Mouse (Mus musculus) forebrain, postnatal 0 days (tissue): ENCODE measurements around the gene Efl1. TPM values are rescaled to one million over a fixed set of nuclear protein-coding genes. Genes with fewer than 3 reads are reported as not detected.
A peak's percentile ranks its signal among the peaks of the same experiment; 100 is the strongest.
"Not testable (repeated sequence)": the region's sequence is repeated elsewhere in the genome, so short reads cannot be mapped to it uniquely, and the experiment has no call there.

Experiments
- ATAC-seq: fragments of 200-750 bp; cut with Nextera tagmentation; 2 replicates; pipeline ENCODE4 v1.8.0; 2017; ENCODE audit warnings: mild to moderate bottlenecking, moderate library complexity
- DNase-seq: peaks from one replicate; pipeline ENCODE4 v3.0.0-alpha.2; 2015
- H3K27ac ChIP-seq: fragments of 300-500 bp; sonication (generic); 2 replicates; pipeline ENCODE4 v1.5.1; 2014; ENCODE audit warnings: low read depth, mild to moderate bottlenecking, antibody characterized with exemption, low read length, moderate library complexity, mixed read lengths
- H3K27me3 ChIP-seq: fragments of 300-500 bp; sonication (generic); 2 replicates; pipeline ENCODE4 v1.6.1; 2014; ENCODE audit warnings: mild to moderate bottlenecking, low read length, mixed read lengths; ENCODE audit not compliant: insufficient read depth
- H3K36me3 ChIP-seq: fragments of 300-500 bp; sonication (generic); 2 replicates; pipeline ENCODE4 v1.6.1; 2014; ENCODE audit warnings: mild to moderate bottlenecking, moderate library complexity; ENCODE audit not compliant: insufficient read depth
- H3K4me1 ChIP-seq: fragments of 300-500 bp; sonication (generic); 2 replicates; pipeline ENCODE4 v1.6.1; 2014; ENCODE audit warnings: antibody characterized with exemption; ENCODE audit not compliant: insufficient read depth
- H3K4me2 ChIP-seq: fragments of 300-500 bp; sonication (generic); 2 replicates; pipeline ENCODE4 v1.6.1; 2014; ENCODE audit warnings: low read depth, mild to moderate bottlenecking, moderate library complexity
- H3K4me3 ChIP-seq: fragments of 300-500 bp; sonication (generic); 2 replicates; pipeline ENCODE4 v1.5.1; 2014; ENCODE audit warnings: low read depth, low read length, mixed read lengths
- H3K9ac ChIP-seq: fragments of 300-500 bp; sonication (generic); 2 replicates; pipeline ENCODE4 v1.6.1; 2014; ENCODE audit warnings: mild to moderate bottlenecking
- H3K9me3 ChIP-seq: fragments of 300-500 bp; sonication (generic); 2 replicates; pipeline ENCODE4 v1.6.1; 2016; ENCODE audit warnings: low read length
- CTCF ChIP-seq: sonication (generic); IDR thresholded peaks from 2 replicates; pipeline ENCODE4 v1.5.1; 2016; ENCODE audit warnings: antibody characterized with exemption, control low read depth, low read depth
- WGBS: fragments of 180-500 bp; shearing (Covaris S2); extraction: QIAGEN DNeasy Blood & Tissue Kit; methylation state at CpG from one replicate; pipeline ENCODE4 v1.1.7; 2014; 5-methylcytosine and 5-hydroxymethylcytosine counted together
- polyA plus RNA-seq: library from polyadenylated mRNA; unstranded; fragments of >200 nt; fragmentation: Nextera tagmentation; extraction: Ambion mirVana; gene quantifications from 2 replicates; pipeline ENCODE4 v1.2.1, GENCODE M21; 2015
- total RNA-seq: library from RNA; depleted of rRNA; stranded (reverse); fragments of >200 nt; gene quantifications from 2 replicates; pipeline ENCODE4 v1.2.3, GENCODE M21; 2014

Gene Efl1
- total and polyA plus RNA-seq, 2 experiments from 2014 or later: 15.9 to 20.8 TPM

DNA sequence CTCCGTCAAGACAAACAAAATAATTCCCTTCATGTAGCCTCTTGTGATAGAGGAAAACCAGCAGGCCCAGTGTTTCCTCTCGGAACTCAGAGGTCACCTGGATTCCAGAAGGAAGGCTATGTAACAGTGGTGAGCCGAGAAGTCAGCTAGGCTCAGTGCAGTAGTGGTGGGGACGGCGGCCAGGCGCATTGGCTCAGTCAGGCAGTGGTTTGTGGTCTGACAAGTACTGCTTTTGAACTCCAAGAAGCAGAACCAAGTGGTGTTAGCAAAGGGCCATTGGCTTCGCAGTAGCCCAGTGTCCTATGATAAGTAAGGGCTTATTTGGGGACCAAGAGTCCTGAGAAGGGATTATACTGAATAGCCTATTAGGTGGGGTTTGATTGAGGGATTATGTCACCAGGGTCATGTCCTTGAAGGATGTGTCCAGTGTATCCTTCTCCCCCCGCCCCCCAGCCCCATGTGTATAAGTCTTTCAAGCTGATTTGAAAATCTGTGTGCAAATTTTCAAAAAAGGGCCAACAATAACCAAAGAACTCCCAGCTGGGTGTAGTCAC lies 107.3 kb downstream of the Efl1 start:
- ATAC-seq (no peak), DNase-seq (no peak)
- 86% methylated on average over 8 of the region's 8 CpGs for WGBS
- H3K9me3 ChIP-seq: no peaks in the 10 kb centered on the region
- H3K36me3 ChIP-seq: no peaks in the 10 kb centered on the region
- H3K4me3 ChIP-seq: no peak overlapping the region
- TF ChIP-seq CTCF: no peak
- no peak overlapping the region for H3K4me2 ChIP-seq
- no peak overlapping the region for H3K9ac ChIP-seq
- H3K27me3 ChIP-seq: no peaks in the 10 kb centered on the region
- no peak overlapping the region for H3K27ac ChIP-seq
- H3K4me1 ChIP-seq: no peaks in the 10 kb centered on the region

DNA sequence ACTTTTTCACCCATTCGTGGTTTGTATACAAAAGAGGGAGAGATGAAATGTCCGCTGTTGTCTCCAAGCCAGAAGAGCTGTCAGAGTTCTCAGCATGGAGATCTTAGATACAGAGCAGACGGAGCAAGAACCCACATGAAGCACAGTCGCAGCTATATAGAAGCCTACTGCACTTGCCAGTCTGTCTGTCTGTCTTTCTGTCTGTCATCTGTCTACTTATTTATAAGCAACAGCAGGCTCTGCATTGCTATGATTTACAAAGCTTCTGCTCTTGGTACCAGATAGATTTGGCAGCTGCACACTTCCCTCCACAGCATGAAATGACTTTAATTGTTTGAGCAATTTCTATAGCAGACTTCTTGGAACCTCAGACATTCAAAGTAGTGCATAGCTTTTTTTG lies 110.1 kb downstream of the Efl1 start:
- no peak overlapping the region for H3K27ac ChIP-seq
- no peak overlapping the region for H3K4me3 ChIP-seq
- no peaks in the 10 kb centered on the region for H3K9me3 ChIP-seq
- WGBS: 70% methylated on average over 4 of the region's 4 CpGs
- no peak overlapping the region for H3K9ac ChIP-seq
- peak; percentile 67 for ATAC-seq
- no peaks in the 10 kb centered on the region for H3K27me3 ChIP-seq
- no peak overlapping the region for H3K4me2 ChIP-seq
- TF ChIP-seq CTCF: no peak
- peaks cover 11% of the 10 kb centered on the region; the same call in 1 of the 2 replicates for H3K36me3 ChIP-seq
- H3K4me1 ChIP-seq: no peaks in the 10 kb centered on the region
- DNase-seq: peak; percentile 21

DNA sequence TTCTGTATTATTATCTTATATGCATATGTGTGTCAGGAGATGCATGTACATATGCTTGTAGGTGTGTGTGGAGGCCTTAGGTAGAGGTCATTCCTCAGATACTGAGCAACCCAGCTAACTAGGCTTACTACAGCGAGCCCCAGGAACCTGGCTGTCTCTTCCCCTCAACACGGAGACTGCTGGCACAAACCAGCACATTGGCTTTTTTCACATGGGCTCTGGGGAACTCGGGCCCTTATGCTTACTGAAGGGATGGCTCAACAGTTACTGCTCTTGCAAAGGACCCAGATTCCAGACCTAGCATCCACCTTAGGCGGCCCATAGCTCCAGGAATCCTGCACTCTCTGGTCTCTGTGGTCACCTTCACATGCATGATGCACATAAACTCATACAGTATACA lies 110.7 kb downstream of the Efl1 start:
- TF ChIP-seq CTCF: no peak
- H3K9ac ChIP-seq: no peak overlapping the region
- ATAC-seq: no peak
- no peak overlapping the region for H3K4me2 ChIP-seq
- DNase-seq: no peak
- H3K27me3 ChIP-seq: no peaks in the 10 kb centered on the region
- no peaks in the 10 kb centered on the region for H3K9me3 ChIP-seq
- no peak overlapping the region for H3K4me3 ChIP-seq
- no peaks in the 10 kb centered on the region for H3K4me1 ChIP-seq
- WGBS: 70% methylated on average over 4 of the region's 4 CpGs
- H3K27ac ChIP-seq: no peak overlapping the region
- H3K36me3 ChIP-seq: peaks cover 11% of the 10 kb centered on the region; the same call in 1 of the 2 replicates

DNA sequence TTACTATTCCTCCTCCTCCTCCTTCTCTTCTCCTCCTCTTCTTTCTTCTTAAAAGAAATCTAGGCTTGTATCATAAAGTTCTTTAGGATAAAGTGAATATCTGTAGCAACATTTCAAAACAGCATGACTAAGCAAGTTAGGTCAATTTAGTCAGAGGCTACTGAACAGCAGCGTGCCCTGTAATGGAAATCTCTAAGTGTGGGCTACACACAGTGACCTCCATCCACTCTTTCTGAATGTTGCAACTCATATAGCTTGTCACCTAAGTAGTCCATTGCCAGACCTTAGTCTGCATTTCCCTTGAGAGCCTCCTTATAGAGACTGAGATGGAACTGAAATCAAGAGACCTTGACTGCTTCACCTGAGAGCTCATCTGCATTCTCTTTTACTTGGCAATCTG lies 116.5 kb downstream of the Efl1 start:
- ATAC-seq (no peak), DNase-seq (no peak)
- no peaks in the 10 kb centered on the region for H3K9me3 ChIP-seq
- no peaks in the 10 kb centered on the region for H3K27me3 ChIP-seq
- no peak overlapping the region for H3K27ac ChIP-seq
- H3K9ac ChIP-seq: no peak overlapping the region
- TF ChIP-seq CTCF: no peak
- no peaks in the 10 kb centered on the region for H3K4me1 ChIP-seq
- peaks cover 11% of the 10 kb centered on the region; the same call in 1 of the 2 replicates for H3K36me3 ChIP-seq
- 85% methylated on average over 1 of the region's 1 CpGs for WGBS
- H3K4me3 ChIP-seq: no peak overlapping the region
- no peak overlapping the region for H3K4me2 ChIP-seq

DNA sequence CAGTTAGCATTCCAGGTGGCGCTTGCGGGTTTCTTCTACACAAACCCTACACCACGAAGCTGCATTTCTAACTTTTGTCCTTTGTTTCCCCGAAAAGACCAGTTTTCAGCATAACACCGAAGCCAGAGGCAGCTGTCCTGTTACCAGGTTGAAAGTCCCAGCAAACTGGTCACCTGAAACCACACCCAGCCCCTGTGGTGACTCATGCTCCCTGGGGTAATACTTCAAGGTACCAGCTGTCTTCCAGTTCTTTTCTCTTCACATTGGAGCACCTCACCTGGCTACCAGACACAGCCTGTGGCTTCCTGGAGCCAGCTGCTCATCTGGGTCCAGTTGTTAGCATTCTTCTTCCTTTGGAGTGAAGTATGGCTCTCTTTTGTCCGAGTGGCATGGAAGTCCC lies 118.2 kb downstream of the Efl1 start:
- 85% methylated on average over 6 of the region's 6 CpGs for WGBS
- no peak for TF ChIP-seq CTCF
- no peak for DNase-seq
- Histone ChIP-seq H3K4me2 (no peak overlapping the region), H3K9ac (no peak overlapping the region), H3K27ac (no peak overlapping the region), H3K27me3 (no peaks in the 10 kb centered on the region), H3K9me3 (no peaks in the 10 kb centered on the region), H3K4me1 (no peaks in the 10 kb centered on the region), H3K4me3 (no peak overlapping the region), H3K36me3 (peaks cover 11% of the 10 kb centered on the region; the same call in 1 of the 2 replicates)
- ATAC-seq: no peak

DNA sequence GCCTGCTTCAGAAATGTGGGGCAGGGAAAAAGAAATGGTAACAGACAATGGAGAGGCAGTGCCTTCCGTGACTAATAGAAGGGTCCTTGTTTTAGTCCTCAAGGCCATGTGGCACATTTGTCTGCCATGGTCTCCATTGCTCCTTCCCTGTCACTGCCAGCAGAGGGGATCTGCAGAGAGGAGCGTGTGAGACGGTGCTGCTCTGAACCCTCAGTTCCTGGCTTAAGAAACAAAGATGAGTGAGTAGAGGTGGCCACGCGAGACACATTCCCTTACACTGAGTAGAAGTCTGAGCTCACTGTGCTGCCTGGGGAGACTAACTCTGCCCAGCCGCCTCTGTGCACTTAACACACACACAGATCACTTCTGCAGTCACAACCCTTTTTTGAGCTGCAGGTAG lies 121.8 kb downstream of the Efl1 start:
- Histone ChIP-seq H3K27ac (no peak overlapping the region), H3K4me3 (no peak overlapping the region), H3K9ac (no peak overlapping the region), H3K4me2 (no peak overlapping the region), H3K36me3 (no peaks in the 10 kb centered on the region), H3K4me1 (no peaks in the 10 kb centered on the region), H3K9me3 (no peaks in the 10 kb centered on the region), H3K27me3 (no peaks in the 10 kb centered on the region)
- peak; percentile 47 for TF ChIP-seq CTCF
- DNase-seq: no peak
- 44% methylated on average over 6 of the region's 6 CpGs for WGBS
- ATAC-seq: peak; percentile 64; the same call in 1 of the 2 replicates

DNA sequence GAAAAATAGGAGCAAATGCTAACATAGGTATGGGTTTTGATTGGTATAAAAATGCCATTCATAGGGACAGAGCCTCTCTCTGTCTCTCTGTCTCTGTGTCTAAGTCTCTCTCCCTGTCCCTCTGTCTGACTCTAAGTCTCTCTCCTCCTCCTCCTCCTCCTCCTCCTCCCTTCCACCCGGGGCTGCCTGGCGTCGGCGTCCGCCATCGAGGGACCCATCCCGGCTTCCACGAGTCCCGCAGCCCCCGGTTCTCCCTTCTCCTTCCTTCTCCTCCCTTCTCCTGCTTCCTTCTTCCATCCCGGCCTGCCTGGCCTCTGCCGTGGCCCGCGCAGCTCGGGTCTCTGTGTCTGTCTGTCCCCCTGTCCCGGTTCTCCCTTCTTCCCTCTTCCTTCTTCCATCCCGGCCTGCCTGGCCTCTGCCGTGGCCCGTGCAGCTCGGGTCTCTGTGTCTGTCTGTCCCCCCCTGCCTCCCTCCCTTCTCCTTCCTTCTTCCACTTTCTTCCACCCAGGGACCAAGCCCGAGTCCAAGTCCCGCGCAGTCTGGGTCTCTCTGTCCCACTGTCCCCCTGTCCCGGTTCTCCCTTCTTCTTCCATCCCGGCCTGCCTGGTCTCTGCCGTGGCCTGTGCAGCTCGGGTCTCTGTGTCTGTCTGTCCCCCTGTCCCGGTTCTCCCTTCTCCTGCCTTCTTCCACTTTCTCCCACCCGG lies 122.7 kb downstream of the Efl1 start:
- not testable (repeated sequence) for ATAC-seq, H3K4me1 ChIP-seq, H3K9me3 ChIP-seq, H3K9ac ChIP-seq, H3K36me3 ChIP-seq, H3K4me3 ChIP-seq, H3K4me2 ChIP-seq, H3K27me3 ChIP-seq, H3K27ac ChIP-seq
- DNase-seq: peak; percentile 30
- WGBS: 89% methylated on average over 28 of the region's 29 CpGs

DNA sequence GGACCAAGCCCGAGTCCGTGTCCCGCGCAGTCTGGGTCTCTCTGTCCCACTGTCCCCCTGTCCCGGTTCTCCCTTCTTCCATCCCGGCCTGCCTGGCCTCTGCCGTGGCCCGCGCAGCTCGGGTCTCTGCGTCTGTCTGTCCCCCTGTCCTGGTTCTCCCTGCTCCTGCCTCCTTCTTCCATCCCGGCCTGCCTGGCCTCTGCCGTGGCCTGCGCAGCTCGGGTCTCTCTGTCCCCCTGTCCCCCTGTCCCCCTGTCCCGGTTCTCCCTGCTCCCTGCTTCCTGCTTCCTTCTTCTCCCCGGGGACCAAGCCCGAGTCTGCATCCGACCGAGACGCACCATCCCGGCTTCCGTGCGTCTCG lies 123.2 kb downstream of the Efl1 start:
- DNase-seq, H3K27ac ChIP-seq, ATAC-seq, H3K36me3 ChIP-seq, H3K9me3 ChIP-seq, H3K9ac ChIP-seq, H3K27me3 ChIP-seq, H3K4me3 ChIP-seq, H3K4me2 ChIP-seq, H3K4me1 ChIP-seq: not testable (repeated sequence)
- 92% methylated on average over 25 of the region's 25 CpGs for WGBS
